Mouse (Mus musculus): ENCODE data around the gene Mycbp2.

The Mycbp2 gene

DNA sequence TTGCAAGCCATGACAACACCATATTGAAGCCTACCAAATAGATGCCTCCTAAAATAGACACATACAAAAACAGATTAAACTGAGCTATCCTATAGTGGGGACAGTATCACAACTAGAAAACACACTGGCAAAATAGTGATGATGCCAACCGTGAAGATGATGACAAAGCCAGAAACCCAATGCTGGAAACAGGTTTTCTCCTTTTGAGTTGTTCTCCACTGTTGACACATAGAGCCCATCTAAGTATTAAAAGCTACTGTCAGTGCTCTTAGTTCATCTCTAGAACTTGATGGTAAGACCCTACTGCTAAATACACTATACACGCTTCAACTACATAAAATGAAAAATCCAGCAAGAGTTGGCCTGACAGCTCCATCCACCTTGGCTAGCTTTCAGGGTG lies 86.2 kb downstream of the Mycbp2 start:
- in situ Hi-C loops (cut with MboI, MseI), result no loop called here

GRCm38 (mm10) chr14:103258745-103259144 lies 87.9 kb downstream of the Mycbp2 start:
- in situ Hi-C loops (cut with MboI, MseI), result no loop called here

- in situ Hi-C loops (cut with MboI, MseI), result no loop called here
Observed at GRCm38 (mm10) chr14:103256866-103257265, 89.7 kb downstream of the Mycbp2 start.

GRCm38 (mm10) chr14:103254311-103254710 lies 92.3 kb downstream of the Mycbp2 start:
- in situ Hi-C loops (cut with MboI, MseI), result no loop called here

GRCm38 (mm10) chr14:103242020-103242419 lies 104.6 kb downstream of the Mycbp2 start:
- in situ Hi-C loops (cut with MboI, MseI), result loop anchor here (25.0 kb wide), 1 partner anchor 220 kb away; no protein-coding TSS in a partner anchor

- in situ Hi-C loops (cut with MboI, MseI), result loop anchor here (25.0 kb wide), 1 partner anchor 228 kb away; no protein-coding TSS in a partner anchor
Observed at GRCm38 (mm10) chr14:103234770-103235169, 111.8 kb downstream of the Mycbp2 start.

- in situ Hi-C loops (cut with MboI, MseI), result loop anchor here (25.0 kb wide), 1 partner anchor 228 kb away; no protein-coding TSS in a partner anchor
Observed at GRCm38 (mm10) chr14:103233640-103234593, 112.7 kb downstream of the Mycbp2 start.

GRCm38 (mm10) chr14:103222356-103222755 lies 124.3 kb downstream of the Mycbp2 start:
- in situ Hi-C loops (cut with MboI, MseI), result no loop called here

DNA sequence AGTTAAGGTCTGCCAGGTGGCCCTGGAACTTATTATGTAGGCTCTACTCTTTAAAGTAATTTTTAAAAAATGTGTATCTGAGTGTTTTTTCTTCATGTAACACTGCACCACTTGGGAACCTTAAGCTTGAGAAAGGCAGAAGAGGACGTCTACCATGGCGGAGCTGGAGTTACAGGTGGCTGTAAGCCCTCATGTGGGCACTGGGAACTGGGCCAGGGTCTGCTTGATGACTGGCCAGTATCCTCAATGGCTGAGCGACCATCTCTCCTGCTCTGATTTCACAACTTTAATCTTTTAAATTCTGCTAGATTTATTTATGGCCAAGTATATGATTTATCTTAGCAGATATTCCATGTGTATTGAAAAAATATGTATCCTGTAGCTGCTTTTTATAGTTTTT lies 124.9 kb downstream of the Mycbp2 start:
- in situ Hi-C loops (cut with MboI, MseI), result no loop called here

DNA sequence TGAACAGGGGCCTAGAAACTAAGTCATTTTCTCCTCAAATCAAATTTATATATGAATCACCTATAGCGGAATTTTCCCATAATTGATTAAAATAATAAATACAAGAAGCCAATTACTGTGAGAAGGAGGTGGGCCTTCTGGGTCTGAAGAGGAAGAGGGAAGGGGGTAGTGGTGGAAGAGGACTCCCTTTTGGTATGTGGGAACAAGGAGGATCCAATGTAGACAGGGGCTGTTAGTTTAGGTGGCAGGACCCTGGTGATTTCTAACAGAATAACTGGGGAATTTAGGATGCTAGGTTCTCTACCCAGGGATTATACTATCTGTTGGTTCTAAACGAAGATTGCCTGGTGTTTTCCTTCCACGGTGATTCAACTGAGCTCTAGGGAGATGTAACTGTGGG lies 130.3 kb downstream of the Mycbp2 start:
- in situ Hi-C loops (cut with MboI, MseI), result no loop called here

DNA sequence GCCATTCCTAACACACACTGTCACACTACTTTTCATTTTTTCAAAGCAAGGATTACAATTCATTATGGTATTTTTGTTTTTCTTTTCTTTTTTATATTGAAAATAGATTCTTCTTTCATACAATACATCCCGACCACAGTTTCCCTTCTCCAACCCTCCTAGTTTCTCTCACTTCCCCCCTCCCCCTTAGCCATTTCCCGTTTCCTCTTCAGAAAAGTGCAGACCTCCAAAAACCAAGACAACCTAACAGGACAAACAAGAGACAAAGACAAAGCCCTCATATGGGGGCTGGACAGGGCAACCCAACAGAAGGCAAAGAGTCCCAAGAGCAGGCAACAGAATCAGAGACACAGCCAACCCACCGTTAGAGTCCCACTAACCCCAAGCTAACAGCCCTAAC lies 160.0 kb downstream of the Mycbp2 start:
- in situ Hi-C loops (cut with MboI, MseI), result no loop called here

- in situ Hi-C loops (cut with MboI, MseI), result no loop called here
Observed at GRCm38 (mm10) chr14:103186076-103186475, 160.5 kb downstream of the Mycbp2 start.

GRCm38 (mm10) chr14:103180096-103180495 lies 166.5 kb downstream of the Mycbp2 start:
- in situ Hi-C loops (cut with MboI, MseI), result no loop called here

GRCm38 (mm10) chr14:103162923-103163322 lies 183.7 kb downstream of the Mycbp2 start:
- in situ Hi-C loops (cut with MboI, MseI), result no loop called here

DNA sequence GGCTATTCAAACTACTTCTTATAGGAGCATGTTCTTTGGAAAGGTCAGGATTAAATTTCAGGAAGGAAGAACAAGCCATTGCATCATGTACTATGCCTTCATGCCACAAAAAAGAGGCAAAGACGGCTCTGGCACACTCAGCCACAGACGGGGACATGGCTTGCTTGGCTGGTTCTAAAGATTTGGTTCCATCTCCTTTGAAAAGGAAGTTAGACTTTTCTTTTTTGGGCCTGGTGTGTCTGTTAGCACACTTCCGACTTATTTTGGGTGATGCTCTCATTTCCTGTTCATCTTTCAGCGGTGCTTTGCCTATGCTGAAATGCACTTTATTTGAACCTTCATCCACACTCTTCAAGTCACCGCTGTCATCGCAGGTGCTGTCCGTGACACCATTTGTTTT lies 190.9 kb downstream of the Mycbp2 start:
- in situ Hi-C loops (cut with MboI, MseI), result no loop called here

DNA sequence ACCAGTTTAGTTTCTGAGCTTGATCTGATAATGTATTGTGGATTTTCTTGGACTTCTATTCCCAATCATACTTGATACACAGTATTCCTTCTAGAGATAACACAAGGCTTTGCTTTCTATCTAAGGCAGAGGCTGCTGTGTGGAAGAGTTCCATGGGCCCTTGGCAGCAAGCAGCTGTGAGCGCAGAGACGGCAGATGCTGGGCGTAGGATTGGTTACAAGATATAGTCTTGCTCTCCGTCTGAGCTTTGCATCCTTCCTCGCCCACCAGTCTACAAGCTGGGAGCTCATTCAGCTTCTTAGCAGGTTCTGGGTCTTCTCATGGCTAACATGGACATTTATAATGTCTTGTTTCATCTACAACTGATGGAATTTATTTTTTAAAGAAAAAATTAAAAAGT lies 196.5 kb downstream of the Mycbp2 start:
- in situ Hi-C loops (cut with MboI, MseI), result no loop called here

- in situ Hi-C loops (cut with MboI, MseI), result no loop called here
Observed at GRCm38 (mm10) chr14:103131991-103132390, 214.6 kb downstream of the Mycbp2 start.

DNA sequence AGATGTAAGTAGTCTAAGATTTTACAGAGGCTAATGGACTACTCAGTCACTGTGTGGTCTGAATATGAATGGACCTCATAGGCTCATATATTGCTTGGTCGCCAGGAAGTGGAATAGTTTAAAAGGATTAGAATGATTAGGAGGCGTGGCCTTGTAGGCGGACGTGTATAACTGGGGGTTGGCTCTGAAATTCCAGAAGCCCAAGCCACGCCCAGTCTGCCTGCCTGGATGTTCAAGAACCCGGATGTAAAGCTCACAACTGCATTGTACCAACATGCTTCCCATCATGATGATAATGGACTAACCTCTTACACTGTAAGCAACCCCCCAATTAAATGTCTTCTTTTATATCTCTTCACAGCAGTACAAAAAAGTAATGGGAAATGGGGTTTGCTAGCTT lies 220.9 kb downstream of the Mycbp2 start:
- in situ Hi-C loops (cut with MboI, MseI), result no loop called here

GRCm38 (mm10) chr14:103114994-103115670 lies 231.5 kb downstream of the Mycbp2 start:
- in situ Hi-C loops (cut with MboI, MseI), result no loop called here

DNA sequence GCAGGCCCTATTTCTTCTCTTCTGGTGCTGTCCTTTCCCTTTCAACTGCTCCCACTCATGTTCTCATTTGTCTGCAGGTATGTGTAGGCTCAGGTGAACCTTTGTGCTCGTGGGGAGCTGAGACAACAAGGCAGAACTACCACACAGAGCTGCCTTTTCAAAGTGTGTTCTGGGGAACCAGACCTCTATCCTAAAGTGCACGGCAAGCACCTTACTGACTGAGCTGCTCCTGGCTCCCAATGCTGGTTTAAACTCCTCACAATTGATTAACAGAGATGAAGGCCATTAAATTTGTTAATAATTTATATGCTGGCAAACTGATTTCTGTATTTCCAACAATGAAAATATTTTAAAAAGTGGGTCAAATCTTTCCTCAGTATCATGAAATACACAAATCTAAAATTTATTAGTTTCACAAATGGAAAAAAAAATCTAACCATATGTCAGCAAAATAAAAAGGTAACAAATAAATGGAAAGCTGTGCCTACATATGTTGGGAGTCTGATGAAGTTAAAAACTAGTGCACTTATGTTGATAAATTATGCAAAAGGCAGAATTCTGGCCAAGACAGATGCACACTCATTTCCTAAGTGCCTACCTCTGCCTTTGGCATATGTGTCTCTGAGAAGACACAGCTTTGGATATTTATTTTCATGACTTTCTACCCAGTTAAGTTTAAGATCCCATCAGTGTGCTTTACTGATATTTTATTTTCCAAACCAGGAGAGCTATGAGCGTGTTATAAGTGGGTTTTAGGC lies 233.8 kb downstream of the Mycbp2 start:
- in situ Hi-C loops (cut with MboI, MseI), result no loop called here

- in situ Hi-C loops (cut with MboI, MseI), result no loop called here
Observed at GRCm38 (mm10) chr14:103109971-103110370, 236.6 kb downstream of the Mycbp2 start.

GRCm38 (mm10) chr14:103106301-103106700 lies 240.3 kb downstream of the Mycbp2 start:
- in situ Hi-C loops (cut with MboI, MseI), result no loop called here
